8 mouse cellular contexts compared by ENCODE assay signal in the genomic region with DNA sequence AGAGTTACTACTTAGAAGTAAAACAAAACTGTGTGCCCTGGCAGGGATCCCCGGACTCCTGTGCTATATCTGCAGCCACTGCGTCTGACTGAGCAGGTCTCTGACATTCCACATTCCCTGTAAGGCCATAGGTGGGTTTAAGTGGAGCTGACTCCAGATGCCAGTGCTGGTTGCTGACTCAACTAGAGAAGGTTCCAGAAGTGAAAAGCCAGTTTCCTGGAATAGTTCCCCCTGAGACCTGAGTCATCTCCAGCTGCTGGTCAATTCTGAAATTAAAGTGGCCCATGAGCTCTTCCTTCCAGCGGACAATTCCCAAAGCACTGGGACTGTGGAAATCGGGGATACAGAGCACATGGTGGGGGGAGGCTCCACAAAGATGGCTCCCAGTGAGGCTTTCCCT. TPM values are rescaled to one million over a fixed set of nuclear protein-coding genes. Genes with fewer than 3 reads are reported as not detected.
DNase-seq lines count a peak whose midpoint lies in the region; ATAC-seq and TF ChIP-seq lines count a peak whose summit lies in the region.
"Had no signal": no experiment of that assay in that cellular context is flagged by ENCODE, and none has a peak within 500 bp of the region (broad histone marks: within the 10 kb centered on the region; RNA-seq: fewer than 3 reads in every experiment).

No protein-coding gene starts in this region.

- peaks cover 93% of the 10 kb centered on the region for H3K79me2 ChIP-seq in C2C12 (ENCODE audit: control insufficient read depth, insufficient read depth)

- peak overlapping the region; percentile 47 for H3K4me2 ChIP-seq in limb, embryonic 13.5 days (replicated peaks)
- no peak overlapping the region for H3K4me2 ChIP-seq in hindbrain, postnatal 0 days (ENCODE audit: low read depth, low read length)
- H3K4me2 ChIP-seq: hindbrain, embryonic 14.5 days had no signal

- peak overlapping the region; percentile 25; the same call in 1 of the 2 replicates for H3K9ac ChIP-seq in limb, embryonic 13.5 days
- no peak overlapping the region for H3K9ac ChIP-seq in hindbrain, postnatal 0 days (replicated peaks; ENCODE audit: low read length)
- H3K9ac ChIP-seq: hindbrain, embryonic 14.5 days had no signal

- WGBS in limb, embryonic 13.5 days, result 47% methylated on average over 4 of the region's 4 CpGs
- WGBS in hindbrain, postnatal 0 days, result 77% methylated on average over 4 of the region's 4 CpGs

- no peaks in the 10 kb centered on the region for H3K27me3 ChIP-seq in C2C12 (ENCODE audit: control insufficient read depth, insufficient read depth, insufficient read length)
- H3K27me3 ChIP-seq in limb, embryonic 13.5 days, result no peaks in the 10 kb centered on the region
- no peaks in the 10 kb centered on the region for H3K27me3 ChIP-seq in hindbrain, postnatal 0 days (ENCODE audit: insufficient read depth, low read length)

- no peak for TF ChIP-seq CTCF in C2C12 (IDR thresholded peaks at IDR 0.05; ENCODE audit: control insufficient read depth, insufficient read depth, insufficient read length)
- no peak for TF ChIP-seq CTCF in hindbrain, postnatal 0 days (IDR thresholded peaks at IDR 0.05; ENCODE audit: low read depth)

- no peaks in the 10 kb centered on the region for H3K36me3 ChIP-seq in C2C12 (ENCODE audit: control insufficient read depth, insufficient read depth)
- no peaks in the 10 kb centered on the region for H3K36me3 ChIP-seq in limb, embryonic 13.5 days
- H3K36me3 ChIP-seq in hindbrain, postnatal 0 days (ENCODE audit: insufficient read depth, low read length), result no peaks in the 10 kb centered on the region

- peak overlapping the region; percentile 18 for H3ac ChIP-seq in C2C12 (ENCODE audit: control insufficient read depth, insufficient read length, low read depth)

- H3K4me1 ChIP-seq in limb, embryonic 13.5 days, result peaks cover 92% of the 10 kb centered on the region
- H3K4me1 ChIP-seq in hindbrain, postnatal 0 days (ENCODE audit: insufficient read depth, low read length), result no peaks in the 10 kb centered on the region; the same call in 1 of the 2 replicates

- peak overlapping the region; percentile 86 for H3K27ac ChIP-seq in limb, embryonic 13.5 days
- H3K27ac ChIP-seq in hindbrain, postnatal 0 days, result no peak overlapping the region
- H3K27ac ChIP-seq: hindbrain, embryonic 14.5 days had no signal

- peaks cover 67% of the 10 kb centered on the region for H3K79me3 ChIP-seq in C2C12 (ENCODE audit: low read depth)

- ATAC-seq in limb, embryonic 13.5 days (ENCODE audit: low FRiP score, low read depth), result peak; percentile 7; the same call in 1 of the 2 replicates
- ATAC-seq in hindbrain, postnatal 0 days, result no peak

- no peaks in the 10 kb centered on the region for H3K9me3 ChIP-seq in limb, embryonic 13.5 days
- H3K9me3 ChIP-seq in hindbrain, postnatal 0 days (ENCODE audit: low read length), result no peaks in the 10 kb centered on the region

- intact Hi-C loops in left cerebral cortex, postnatal 4 days (cut with DNase I), result loop anchor here (10.0 kb wide), 1 partner anchor 104 kb away; no protein-coding TSS in a partner anchor

- DNase-seq in brain, adult 2 months (ENCODE audit: low read depth, low spot score), result peak; percentile 37
- DNase-seq in heart, adult 9 months (ENCODE audit: low spot score in 2 of 2), result peak; percentile 72 to 86
- no peak for DNase-seq in left cerebral cortex, postnatal 4 days
- DNase-seq in layer of hippocampus, adult 8-10 months (ENCODE audit: low spot score in 2 of 2), result no peak
- DNase-seq in hindbrain, postnatal 0 days (ENCODE audit: low spot score), result no peak

- H3K4me3 ChIP-seq in C2C12 (ENCODE audit: insufficient read depth, poor library complexity, severe bottlenecking), result peak overlapping the region; percentile 16
- peak overlapping the region; percentile 10; the same call in 1 of the 2 replicates for H3K4me3 ChIP-seq in limb, embryonic 13.5 days
- H3K4me3 ChIP-seq in hindbrain, postnatal 0 days (ENCODE audit: low read length), result no peak overlapping the region

TF ChIP-seq in C2C12, 6 proteins besides CTCF, POLR2A, EP300 and RAD21:
- TF ChIP-seq CEBPB (IDR thresholded peaks at IDR 0.05; ENCODE audit: low read depth), result no peak
- peak; percentile 59 for TF ChIP-seq FOSL1 (IDR thresholded peaks at IDR 0.05; ENCODE audit: insufficient read depth, low read length, poor library complexity, severe bottlenecking)
- peak; percentile 61 for TF ChIP-seq MYOD1 (IDR thresholded peaks at IDR 0.05; ENCODE audit: control insufficient read depth, insufficient read length, low read depth)
- TF ChIP-seq MAX (IDR thresholded peaks at IDR 0.05), result peak; percentile 90

RNA-seq across cellular contexts. Expression of a gene that starts 5.1 kb away (rescaled TPM):
- polyA plus RNA-seq in C2C12 (2012; fragmentation: generic; extraction: Trizol), result 38.6 TPM
- 78.1 and 86.3 TPM in 2 replicates for polyA plus RNA-seq in limb, embryonic 13.5 days (2015; fragmentation: Nextera tagmentation; extraction: Ambion mirVana)
- 10 to 100 TPM in 1 of 2 experiments, 1 to 10 TPM in 1; 7.8 to 10.5 TPM for total RNA-seq in left cerebral cortex, postnatal 4 days (2021)
- 1 to 10 TPM; 3.1 to 5.4 (median 4.3) TPM for total RNA-seq in layer of hippocampus, adult 8-10 months (2022)
- total RNA-seq in hindbrain, postnatal 0 days (2014; rRNA removed), result 15.9 and 19.2 TPM in 2 replicates
- polyA plus RNA-seq in hindbrain, postnatal 0 days (2015; fragmentation: Nextera tagmentation; extraction: Ambion mirVana), result 4.9 and 5.2 TPM in 2 replicates

Comparison
In these comparisons a context has a peak if more than half of its experiments do, and no peak if none do; other contexts are left out.
1. DNase-seq: peak in brain, adult 2 months (single experiment) and heart, adult 9 months (2 of 2); none in left cerebral cortex, postnatal 4 days (single experiment), layer of hippocampus, adult 8-10 months (0 of 2) and hindbrain, postnatal 0 days (single experiment).